Mouse (Mus musculus) intestine, embryonic 15.5 days (tissue): ENCODE measurements around the gene Olfr1200. TPM values are rescaled to one million over a fixed set of nuclear protein-coding genes. Genes with fewer than 3 reads are reported as not detected.

Experiments used
- ATAC-seq: fragments of 200-750 bp; cut with Nextera tagmentation; 2 replicates; pipeline ENCODE4 v1.8.0; 2017; ENCODE audit warnings: moderate TSS enrichment, moderate library complexity
- H3K27ac ChIP-seq: fragments of 300-500 bp; sonication (generic); 2 replicates; pipeline ENCODE4 v1.5.1; 2015; ENCODE audit warnings: mild to moderate bottlenecking, inconsistent platforms
- H3K27me3 ChIP-seq: fragments of 300-500 bp; sonication (generic); replicated peaks from 2 replicates; pipeline ENCODE4 v1.6.1; 2015; ENCODE audit warnings: inconsistent platforms
- H3K36me3 ChIP-seq: fragments of 300-500 bp; sonication (generic); 2 replicates; pipeline ENCODE4 v1.6.1; 2015; ENCODE audit warnings: inconsistent platforms
- H3K4me1 ChIP-seq: fragments of 300-500 bp; sonication (generic); replicated peaks from 2 replicates; pipeline ENCODE4 v1.6.1; 2015; ENCODE audit warnings: inconsistent platforms
- H3K4me2 ChIP-seq: fragments of 300-500 bp; sonication (generic); replicated peaks from 2 replicates; pipeline ENCODE4 v1.6.1; 2015; ENCODE audit warnings: mild to moderate bottlenecking, inconsistent platforms
- H3K4me3 ChIP-seq: fragments of 300-500 bp; sonication (generic); replicated peaks from 2 replicates; pipeline ENCODE4 v1.5.1; 2015; ENCODE audit warnings: inconsistent platforms
- H3K9ac ChIP-seq: fragments of 300-500 bp; sonication (generic); 2 replicates; pipeline ENCODE4 v1.6.1; 2015; ENCODE audit warnings: inconsistent platforms
- H3K9me3 ChIP-seq: fragments of 300-500 bp; sonication (generic); 2 replicates; pipeline ENCODE4 v1.6.1; 2016; ENCODE audit warnings: inconsistent platforms
- whole genome bisulfite sequencing: fragments of 180-500 bp; shearing (Covaris S2); methylation state at CpG from one replicate; pipeline ENCODE4 v1.1.7; 2015; 5-methylcytosine and 5-hydroxymethylcytosine counted together
- polyA plus RNA-seq: library from polyadenylated mRNA; unstranded; fragments of >200 nt; fragmentation: Nextera tagmentation; extraction: Ambion mirVana; gene quantifications from 2 replicates; pipeline ENCODE4 v1.2.1, GENCODE M21; 2015

Olfr1200 gene
- not detected in 2 replicates for polyA plus RNA-seq

GRCm38 (mm10) chr2:88770388-88770787 is at the start of gene Olfr1200:
TSS of gene Olfr1200 (minus strand) at chr2:88770488.
- no peak within 1 kb of the TSS for H3K27ac ChIP-seq
- 75% methylated on average over 2 of the region's 2 CpGs for WGBS
- no peak for ATAC-seq
- H3K4me3 ChIP-seq: no peak within 1 kb of the TSS
- no peaks in the 10 kb centered on the region for H3K9me3 ChIP-seq
- H3K4me1 ChIP-seq: no peaks in the 10 kb centered on the region
- H3K9ac ChIP-seq: no peak within 1 kb of the TSS
- no peaks in the 10 kb centered on the region for H3K36me3 ChIP-seq
- H3K4me2 ChIP-seq: no peak within 1 kb of the TSS
- no peaks in the 10 kb centered on the region for H3K27me3 ChIP-seq

GRCm38 (mm10) chr2:88814196-88814595 is 43.9 kb upstream of the Olfr1200 start, which contains the start of gene Olfr1202:
TSS of gene Olfr1202 (plus strand) at chr2:88814496.
- Histone ChIP-seq H3K4me3 (no peak within 1 kb of the TSS), H3K4me2 (no peak within 1 kb of the TSS), H3K27me3 (no peaks in the 10 kb centered on the region), H3K9ac (no peak within 1 kb of the TSS), H3K9me3 (no peaks in the 10 kb centered on the region), H3K36me3 (no peaks in the 10 kb centered on the region), H3K4me1 (no peaks in the 10 kb centered on the region), H3K27ac (no peak within 1 kb of the TSS)
- 75% methylated on average over 1 of the region's 1 CpGs for WGBS
- no peak for ATAC-seq

- H3K4me1 ChIP-seq: no peaks in the 10 kb centered on the region
- no peak within 1 kb of the TSS for H3K4me3 ChIP-seq
- H3K9me3 ChIP-seq: no peaks in the 10 kb centered on the region
- H3K4me2 ChIP-seq: no peak within 1 kb of the TSS
- WGBS: 80% methylated on average over 6 of the region's 6 CpGs
- H3K27ac ChIP-seq: no peak within 1 kb of the TSS
- no peak for ATAC-seq
- no peaks in the 10 kb centered on the region for H3K27me3 ChIP-seq
- no peaks in the 10 kb centered on the region for H3K36me3 ChIP-seq
- no peak within 1 kb of the TSS for H3K9ac ChIP-seq
Measured at GRCm38 (mm10) chr2:88792736-88793135, 22.4 kb upstream of the Olfr1200 start, which contains the start of gene Olfr1201. TSS of gene Olfr1201 (plus strand) at chr2:88793036.

- H3K36me3 ChIP-seq: no peaks in the 10 kb centered on the region
- 93% methylated on average over 2 of the region's 2 CpGs for WGBS
- H3K27me3 ChIP-seq: no peaks in the 10 kb centered on the region
- H3K9me3 ChIP-seq: no peaks in the 10 kb centered on the region
- no peak within 1 kb of the TSS for H3K4me2 ChIP-seq
- no peak within 1 kb of the TSS for H3K27ac ChIP-seq
- H3K4me3 ChIP-seq: no peak within 1 kb of the TSS
- H3K9ac ChIP-seq: no peak within 1 kb of the TSS
- no peak for ATAC-seq
- H3K4me1 ChIP-seq: no peaks in the 10 kb centered on the region
Measured at GRCm38 (mm10) chr2:88760369-88760768, 9.9 kb downstream of the Olfr1200 start, which contains the start of gene Olfr1199. TSS of gene Olfr1199 (minus strand) at chr2:88760469.

GRCm38 (mm10) chr2:88751270-88751669 is 19.0 kb downstream of the Olfr1200 start, which contains the start of gene Olfr1198:
TSS of gene Olfr1198 (minus strand) at chr2:88751370.
- H3K36me3 ChIP-seq: no peaks in the 10 kb centered on the region
- 92% methylated on average over 2 of the region's 2 CpGs for WGBS
- no peak within 1 kb of the TSS for H3K4me2 ChIP-seq
- no peaks in the 10 kb centered on the region for H3K27me3 ChIP-seq
- H3K9ac ChIP-seq: no peak within 1 kb of the TSS
- H3K4me1 ChIP-seq: no peaks in the 10 kb centered on the region
- no peak within 1 kb of the TSS for H3K27ac ChIP-seq
- ATAC-seq: no peak
- no peak within 1 kb of the TSS for H3K4me3 ChIP-seq
- no peaks in the 10 kb centered on the region for H3K9me3 ChIP-seq

- no peaks in the 10 kb centered on the region for H3K4me1 ChIP-seq
- H3K9me3 ChIP-seq: no peaks in the 10 kb centered on the region
- WGBS: 74% methylated on average over 3 of the region's 3 CpGs
- no peak overlapping the region for H3K4me2 ChIP-seq
- H3K9ac ChIP-seq: no peak overlapping the region
- H3K4me3 ChIP-seq: no peak overlapping the region
- no peaks in the 10 kb centered on the region for H3K36me3 ChIP-seq
- H3K27ac ChIP-seq: no peak overlapping the region
- no peaks in the 10 kb centered on the region for H3K27me3 ChIP-seq
- no peak for ATAC-seq
Measured at GRCm38 (mm10) chr2:88743379-88743778, 26.9 kb downstream of the Olfr1200 start.

- ATAC-seq: no peak
- 92% methylated on average over 1 of the region's 1 CpGs for WGBS
Measured at GRCm38 (mm10) chr2:88732266-88732665, 38.0 kb downstream of the Olfr1200 start, which contains the start of gene Olfr1197. TSS of gene Olfr1197 (minus strand) at chr2:88732366.

More at GRCm38 (mm10) chr2:88732266-88732665, 38.0 kb downstream of the Olfr1200 start, which contains the start of gene Olfr1197:
- H3K9me3 ChIP-seq: no peaks in the 10 kb centered on the region
- H3K4me1 ChIP-seq: no peaks in the 10 kb centered on the region
- H3K4me2 ChIP-seq: no peak within 1 kb of the TSS
- no peak within 1 kb of the TSS for H3K4me3 ChIP-seq
- no peak within 1 kb of the TSS for H3K27ac ChIP-seq
- no peaks in the 10 kb centered on the region for H3K27me3 ChIP-seq
- no peak within 1 kb of the TSS for H3K9ac ChIP-seq
- no peaks in the 10 kb centered on the region for H3K36me3 ChIP-seq

Other genes starting within 250 kb of the Olfr1200 start
- gene Olfr1188, start 213.6 kb downstream of the Olfr1200 start, polyA plus RNA-seq: not detected in 2 replicates
- gene Olfr1189, start 184.0 kb downstream of the Olfr1200 start, polyA plus RNA-seq: not detected in 2 replicates
- gene Olfr1191-ps1, start 129.9 kb downstream of the Olfr1200 start, polyA plus RNA-seq: not detected in 2 replicates
- gene Olfr1192-ps1, start 122.0 kb downstream of the Olfr1200 start, polyA plus RNA-seq: not detected in 2 replicates
- gene Olfr1193, start 94.9 kb downstream of the Olfr1200 start, polyA plus RNA-seq: not detected in 2 replicates
- gene Olfr1195, start 81.3 kb downstream of the Olfr1200 start, polyA plus RNA-seq: not detected in 2 replicates
- not detected in 2 replicates for gene Olfr1196, start 65.9 kb downstream of the Olfr1200 start, polyA plus RNA-seq
- not detected in 2 replicates for gene Olfr1197, start 38.1 kb downstream of the Olfr1200 start, polyA plus RNA-seq
- not detected in 2 replicates for gene Olfr1198, start 19.1 kb downstream of the Olfr1200 start, polyA plus RNA-seq
- not detected in 2 replicates for gene Olfr1199, start 10.0 kb downstream of the Olfr1200 start, polyA plus RNA-seq
- not detected in 2 replicates for gene Olfr1201, start 22.5 kb upstream of the Olfr1200 start, polyA plus RNA-seq
- not detected in 2 replicates for gene Olfr1202, start 44.0 kb upstream of the Olfr1200 start, polyA plus RNA-seq
- gene Olfr1205, start 59.2 kb upstream of the Olfr1200 start, polyA plus RNA-seq: not detected in 2 replicates
- gene Olfr1204, start 78.8 kb upstream of the Olfr1200 start, polyA plus RNA-seq: not detected in 2 replicates
- not detected in 2 replicates for gene Olfr1206, start 92.7 kb upstream of the Olfr1200 start, polyA plus RNA-seq
- gene Olfr1208, start 131.8 kb upstream of the Olfr1200 start, polyA plus RNA-seq: not detected in 2 replicates
- gene Olfr1209, start 144.7 kb upstream of the Olfr1200 start, polyA plus RNA-seq: not detected in 2 replicates
- not detected in 2 replicates for gene Olfr1211, start 167.6 kb upstream of the Olfr1200 start, polyA plus RNA-seq
- not detected in 2 replicates for gene Olfr1212, start 183.5 kb upstream of the Olfr1200 start, polyA plus RNA-seq
- gene Gm13762, start 209.8 kb upstream of the Olfr1200 start, polyA plus RNA-seq: not detected in 2 replicates
- not detected in 2 replicates for gene Olfr1214, start 222.2 kb upstream of the Olfr1200 start, polyA plus RNA-seq
- not detected in 2 replicates for gene Olfr1215, start 236.5 kb upstream of the Olfr1200 start, polyA plus RNA-seq
- gene Olfr1216, start 247.9 kb upstream of the Olfr1200 start, polyA plus RNA-seq: not detected in 2 replicates